Mouse (Mus musculus) urinary bladder, adult 18-20 months (tissue): ENCODE data around the gene Phc3.

Source experiments
- DNase-seq, 2 experiments: peaks; one replicate each; pipeline ENCODE4 v3.0.0; 2022; ENCODE audit warnings: low spot score in 2 of 2, mixed read lengths in 2 of 2

Phc3 gene

DNA sequence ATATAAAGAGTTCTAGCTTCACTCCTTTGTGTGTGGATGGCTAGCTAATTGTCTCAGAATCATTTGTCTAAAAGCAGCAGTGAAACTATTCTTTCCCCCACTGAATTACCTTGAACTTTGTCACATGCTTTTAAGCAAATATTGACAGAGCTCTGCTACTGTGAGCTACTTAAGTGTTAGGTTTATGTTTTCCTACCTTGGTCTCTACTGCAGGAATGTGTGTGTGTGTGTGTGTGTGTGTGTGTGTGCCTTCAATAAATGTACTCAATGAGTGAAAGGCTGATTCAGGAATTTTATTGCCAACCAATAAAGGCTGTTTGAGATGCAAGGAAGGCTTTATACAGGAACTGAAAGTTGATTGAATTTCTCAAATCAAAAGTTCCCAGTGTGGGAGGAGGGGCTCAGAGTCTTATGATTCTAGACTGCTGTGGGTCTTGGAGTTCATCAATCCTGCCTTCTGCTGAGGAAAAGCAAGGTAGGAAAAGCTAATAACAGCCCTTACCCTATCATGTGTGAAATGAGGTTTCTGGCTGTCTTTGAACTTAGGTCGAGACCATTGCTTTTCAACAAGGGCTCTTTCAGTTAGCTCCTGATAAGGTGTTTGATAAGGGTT is 7.9 kb upstream of the Phc3 start:
- DNase-seq, result no peak

- no peak for DNase-seq
These were observed 6.0 kb upstream of the Phc3 start for GRCm38 (mm10) chr3:30975102-30975754.

DNA sequence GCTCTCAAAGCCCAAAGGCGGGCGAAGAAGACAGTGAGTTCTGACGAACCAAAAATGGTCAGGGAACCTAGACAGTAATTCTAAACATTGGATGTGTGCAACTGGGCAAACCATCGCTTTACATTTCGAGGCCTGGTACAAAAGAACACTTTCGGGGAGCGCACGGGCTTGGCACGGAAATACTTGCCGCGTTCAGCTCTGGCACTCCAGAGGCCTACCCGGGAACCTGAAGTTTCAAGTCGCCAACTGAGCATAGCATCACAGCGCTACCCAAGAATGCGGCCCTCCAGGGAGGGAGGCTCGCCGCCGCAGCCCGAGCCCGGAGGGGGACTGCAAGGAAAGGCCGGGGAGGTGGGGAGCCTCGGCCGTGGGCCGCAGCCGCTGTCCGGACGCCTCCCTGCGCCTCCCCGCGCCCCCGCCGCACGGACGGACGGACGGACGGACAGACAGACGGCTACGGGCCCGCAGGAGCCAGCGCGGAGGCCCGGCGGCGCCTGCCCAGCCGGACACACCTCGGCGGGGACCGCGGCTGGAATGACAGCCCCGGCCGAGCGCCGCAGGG is 603 bp downstream of the Phc3 start:
- DNase-seq, result peak; percentile 30 to 49

GRCm38 (mm10) chr3:30965644-30966043 is 3.6 kb downstream of the Phc3 start:
- DNase-seq, result no peak

DNA sequence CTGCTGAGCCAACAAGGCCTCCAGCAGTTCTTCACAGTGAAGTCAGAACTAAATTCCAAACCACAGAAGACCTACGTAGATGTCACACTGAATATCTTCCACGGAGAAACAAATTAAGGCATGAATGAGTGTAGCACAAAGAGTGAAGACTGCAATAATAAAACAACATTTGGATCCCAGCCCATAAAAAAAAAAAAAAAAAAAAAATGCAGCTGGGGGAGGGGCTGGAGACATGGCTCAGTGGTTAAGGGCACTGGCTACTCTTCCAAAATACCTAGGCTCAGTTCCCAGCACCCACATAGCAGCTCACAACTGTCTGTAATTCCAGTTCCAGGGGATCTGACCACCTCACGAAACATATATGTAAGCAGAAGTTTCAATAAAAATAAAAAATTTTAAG is 5.0 kb downstream of the Phc3 start:
- no peak for DNase-seq

DNA sequence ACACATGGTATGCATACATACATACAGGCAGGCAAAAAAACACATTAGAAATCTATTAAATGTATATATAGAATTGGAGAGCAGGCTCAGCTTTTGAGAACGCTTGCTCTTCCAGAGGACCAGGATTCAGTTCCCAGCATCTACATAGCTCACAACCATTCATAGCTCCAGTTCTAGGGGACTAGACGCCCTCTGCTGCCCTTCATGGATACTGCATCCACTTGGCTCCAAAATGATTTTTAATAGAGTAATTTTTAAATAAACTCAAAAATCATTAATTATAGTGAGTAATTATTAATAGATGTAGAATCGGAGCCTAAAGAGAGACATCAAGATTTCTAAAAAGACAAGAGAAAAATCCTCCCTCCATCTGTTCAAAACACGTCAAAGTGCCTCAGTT is 6.1 kb downstream of the Phc3 start:
- DNase-seq, result no peak

- no peak for DNase-seq
These were observed 9.1 kb downstream of the Phc3 start for GRCm38 (mm10) chr3:30959868-30960831.

DNA sequence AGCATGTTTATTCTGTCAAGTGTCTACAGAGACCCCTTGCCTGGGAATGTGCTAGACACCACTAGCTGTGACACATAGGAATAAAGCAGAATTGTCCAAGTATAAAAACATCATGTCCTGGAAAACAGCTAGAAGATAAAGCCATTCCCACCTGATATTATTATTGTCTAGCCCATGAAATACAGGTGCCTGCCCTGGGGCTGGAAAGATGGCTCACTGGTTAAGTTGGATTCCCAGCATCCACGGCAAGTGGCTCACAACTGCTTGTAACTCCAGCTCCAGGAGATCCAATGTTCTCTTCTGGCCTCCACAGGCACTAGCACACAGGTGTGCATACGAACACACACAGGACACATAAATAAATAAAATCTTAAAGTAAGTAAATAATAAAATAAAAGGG is 10.5 kb downstream of the Phc3 start:
- DNase-seq, result no peak

GRCm38 (mm10) chr3:30956327-30956726 is 12.9 kb downstream of the Phc3 start:
- DNase-seq, result no peak

DNA sequence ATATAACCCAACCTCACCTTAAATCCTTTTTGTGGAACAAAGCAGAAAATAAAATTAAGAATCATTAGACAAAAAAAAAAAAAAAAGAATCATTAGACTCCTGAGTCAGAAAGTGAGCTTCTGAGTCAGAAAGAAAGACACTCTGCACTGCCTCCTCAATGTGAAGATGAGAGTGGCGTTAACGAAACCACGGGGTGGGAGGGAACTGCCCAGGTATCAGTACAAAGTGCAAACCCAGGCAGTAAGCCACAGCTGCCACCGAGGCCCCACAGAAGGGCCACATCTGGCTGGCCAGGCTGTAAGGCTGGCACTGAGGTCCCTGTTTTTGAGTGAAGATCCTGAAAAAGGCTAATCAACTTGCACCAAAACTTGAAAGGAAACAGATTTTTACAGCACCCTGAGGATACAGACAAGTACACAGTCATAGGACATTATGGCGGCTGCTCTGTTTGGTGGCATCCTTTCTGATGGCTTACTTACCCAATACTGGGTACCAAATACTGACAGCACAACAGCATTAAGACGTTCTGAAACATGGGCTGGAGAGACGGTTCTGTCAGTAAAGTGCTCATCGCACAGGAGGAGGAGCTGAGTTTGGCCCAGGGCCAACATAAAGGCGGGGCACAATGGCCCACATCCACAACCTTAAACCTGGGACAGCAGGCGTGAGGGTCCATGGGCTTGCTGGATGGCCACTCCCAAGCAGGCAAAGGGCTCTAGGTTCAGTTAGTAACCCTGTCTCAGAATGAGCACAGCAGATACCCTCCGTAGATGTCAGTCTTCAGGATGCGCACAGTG is 16.7 kb downstream of the Phc3 start:
- no peak for DNase-seq

GRCm38 (mm10) chr3:30951652-30952051 is 17.6 kb downstream of the Phc3 start:
- DNase-seq, result no peak

GRCm38 (mm10) chr3:30934384-30934783 is 34.8 kb downstream of the Phc3 start:
- DNase-seq, result no peak

DNA sequence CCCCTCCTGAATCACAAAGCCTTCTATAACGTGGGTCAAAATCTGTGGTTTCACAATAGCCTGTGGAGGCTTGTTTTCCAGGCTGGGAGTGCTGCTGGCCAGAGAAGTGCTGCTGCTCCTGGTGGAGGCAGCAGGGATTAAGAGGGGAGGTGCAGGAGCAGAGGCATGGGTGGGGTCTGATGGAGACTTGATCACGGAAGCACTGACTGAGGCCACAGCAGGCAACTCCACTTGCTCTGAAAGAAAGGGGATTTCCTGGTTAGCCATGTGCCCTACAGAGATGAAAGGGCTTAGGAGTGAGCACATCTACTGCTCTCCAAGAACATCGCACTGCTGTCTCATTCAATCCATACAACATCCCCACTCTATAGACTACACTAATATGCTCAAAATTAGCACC is 39.4 kb downstream of the Phc3 start:
- peak in 1 of 2 experiments; percentile 14 for DNase-seq

GRCm38 (mm10) chr3:30927664-30928063 is 41.6 kb downstream of the Phc3 start:
- DNase-seq, result no peak

DNA sequence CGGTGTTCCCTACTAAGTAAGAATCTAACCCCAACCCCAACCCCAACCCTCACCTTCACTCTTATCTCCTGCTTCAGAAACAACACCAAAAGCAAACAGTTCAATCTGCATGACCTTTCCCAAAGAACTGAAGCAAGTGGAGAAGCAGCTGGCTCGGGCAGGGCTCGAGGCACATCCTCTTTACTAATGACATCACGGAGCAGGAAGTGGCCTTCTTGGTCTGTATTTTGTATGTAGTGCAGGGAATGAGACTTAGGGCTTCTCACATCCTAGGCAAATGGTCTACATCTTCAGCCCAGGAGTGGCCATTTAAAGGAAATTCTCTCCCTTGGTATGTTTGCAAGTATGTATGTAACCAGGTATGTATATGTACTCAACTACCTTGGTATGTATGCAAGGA is 52.1 kb downstream of the Phc3 start:
- no peak for DNase-seq

GRCm38 (mm10) chr3:30904658-30905057 is 64.6 kb downstream of the Phc3 start:
- DNase-seq, result no peak

DNA sequence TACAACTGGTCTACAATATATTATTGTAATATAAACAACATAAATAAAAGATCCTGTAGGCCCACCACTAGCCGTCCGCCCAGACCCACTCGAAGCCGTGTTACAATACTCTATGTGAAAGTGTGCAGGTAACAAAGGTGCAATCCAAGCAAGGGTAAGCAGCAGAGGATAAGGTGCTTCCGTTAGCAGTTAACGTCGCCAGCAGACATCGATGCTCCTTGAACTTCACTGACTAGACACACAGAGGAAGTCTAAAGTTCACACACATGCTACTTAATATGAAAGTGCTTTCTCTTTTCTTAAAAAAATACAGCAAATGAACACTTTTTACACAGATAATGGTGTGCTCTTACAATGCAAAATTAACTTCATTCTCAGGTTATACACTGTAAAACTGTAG is 69.8 kb downstream of the Phc3 start:
- no peak for DNase-seq

GRCm38 (mm10) chr3:30896721-30897120 is 72.5 kb downstream of the Phc3 start:
- DNase-seq, result no peak

GRCm38 (mm10) chr3:30889014-30889413 is 80.2 kb downstream of the Phc3 start:
- no peak for DNase-seq

DNA sequence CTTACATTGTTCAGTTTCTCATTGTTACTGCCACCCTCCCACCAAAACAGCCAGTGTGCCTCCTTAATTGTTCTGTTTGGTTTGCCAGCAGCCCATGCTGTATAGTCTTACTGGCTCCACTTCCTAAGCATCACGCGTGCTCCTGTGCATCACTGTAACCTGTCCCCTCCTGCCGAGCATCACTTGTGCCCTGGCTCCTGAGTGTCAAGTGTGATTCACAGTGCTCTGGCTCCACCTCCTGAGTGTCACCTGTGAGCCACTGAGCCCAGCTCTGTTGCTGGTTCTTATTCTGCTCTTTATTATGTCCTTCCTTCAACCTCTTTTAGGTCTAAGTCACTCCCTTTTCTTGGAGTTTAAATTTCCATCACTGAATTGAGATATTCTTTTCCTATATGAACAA is 81.8 kb downstream of the Phc3 start:
- DNase-seq, result no peak

GRCm38 (mm10) chr3:30876709-30877108 is 92.5 kb downstream of the Phc3 start:
- DNase-seq, result no peak

- no peak for DNase-seq
These were observed 99.2 kb downstream of the Phc3 start for GRCm38 (mm10) chr3:30869995-30870394.
